Mouse (Mus musculus) MEL (cell line): ENCODE measurements around the gene C3.

ENCODE experiments used
- CHD2 ChIP-seq: IDR thresholded peaks from 2 replicates; pipeline ENCODE4 v1.6.1; 2011; ENCODE audit warnings: low read length, improper control_type of control experiment
- ELF1 ChIP-seq: IDR thresholded peaks from 2 replicates; pipeline ENCODE4 v1.6.1; 2014; ENCODE audit warnings: low read depth, mild to moderate bottlenecking, inconsistent platforms, low read length, improper control_type of control experiment, moderate library complexity
- HCFC1 ChIP-seq: IDR thresholded peaks from 2 replicates; pipeline ENCODE4 v1.6.1; 2012; ENCODE audit warnings: low read depth, mild to moderate bottlenecking, inconsistent platforms, low read length, improper control_type of control experiment, moderate library complexity
- NELFE ChIP-seq: IDR thresholded peaks from 2 replicates; pipeline ENCODE4 v1.6.1; 2011; ENCODE audit warnings: low read depth, low read length, improper control_type of control experiment
- SMC3 ChIP-seq: IDR thresholded peaks from 2 replicates; pipeline ENCODE4 v1.6.1; 2011; ENCODE audit warnings: low read depth, low read length, improper control_type of control experiment

DNA sequence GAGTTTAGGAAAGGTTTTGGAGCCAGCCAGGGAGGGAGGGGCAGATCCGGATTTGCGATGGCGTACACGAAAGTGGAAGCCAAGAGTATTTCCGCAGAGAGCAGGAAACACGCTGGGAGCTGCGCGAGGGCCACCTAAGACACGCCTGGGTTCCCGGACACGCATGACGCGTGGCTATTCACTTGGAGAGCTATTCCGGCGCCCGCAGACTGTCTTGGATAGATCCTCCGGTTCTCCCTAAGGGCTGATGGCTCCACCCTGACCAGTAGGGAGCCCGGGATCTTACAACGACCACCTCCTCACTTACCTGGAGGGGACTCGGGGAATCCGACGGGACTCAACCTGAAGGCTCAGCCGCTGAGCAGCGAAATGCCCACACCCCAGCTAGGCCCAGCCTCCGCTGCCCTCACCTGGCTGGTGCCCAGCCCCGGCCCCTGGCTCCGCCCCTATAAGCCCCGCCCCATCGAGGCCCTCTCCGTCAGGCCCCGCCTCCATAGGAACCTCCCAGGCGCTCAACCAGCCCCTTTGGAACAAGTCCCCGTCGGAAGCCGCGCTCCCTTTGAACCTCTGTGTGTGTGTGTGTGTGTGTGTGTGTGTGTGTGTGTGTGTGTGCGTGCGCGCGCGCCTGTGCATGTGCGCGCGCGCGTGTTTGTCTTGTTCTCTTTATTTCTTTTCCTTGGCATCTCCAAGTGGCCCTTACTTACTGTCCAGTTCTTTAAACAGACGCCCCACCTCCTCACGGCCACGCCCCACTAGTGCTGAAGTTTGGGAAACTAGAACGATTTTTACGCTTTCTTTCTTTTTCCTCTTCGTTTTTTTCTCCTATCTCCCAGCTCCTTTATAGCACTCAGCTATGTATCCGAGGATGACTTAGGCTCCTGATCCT lies 47.4 kb upstream of the C3 start:
- TF ChIP-seq NELFE (no peak), HCFC1 (no peak), ELF1 (0 out of 2 replicates have a peak, but pooled peaks have one; percentile 19), CHD2 (no peak), SMC3 (no peak)
